Mouse (Mus musculus) cerebellum, postnatal 10 days (tissue): ENCODE data around the gene Ugt1a1.
"Not testable (repeated sequence)": the region's sequence is repeated elsewhere in the genome, so short reads cannot be mapped to it uniquely, and the experiment has no call there.

Experiments used
- DNase-seq, 2 experiments: peaks; one replicate each; pipeline ENCODE4 v3.0.0; 2021; ENCODE audit warnings: mixed read lengths in 2 of 2

The Ugt1a1 gene

DNA sequence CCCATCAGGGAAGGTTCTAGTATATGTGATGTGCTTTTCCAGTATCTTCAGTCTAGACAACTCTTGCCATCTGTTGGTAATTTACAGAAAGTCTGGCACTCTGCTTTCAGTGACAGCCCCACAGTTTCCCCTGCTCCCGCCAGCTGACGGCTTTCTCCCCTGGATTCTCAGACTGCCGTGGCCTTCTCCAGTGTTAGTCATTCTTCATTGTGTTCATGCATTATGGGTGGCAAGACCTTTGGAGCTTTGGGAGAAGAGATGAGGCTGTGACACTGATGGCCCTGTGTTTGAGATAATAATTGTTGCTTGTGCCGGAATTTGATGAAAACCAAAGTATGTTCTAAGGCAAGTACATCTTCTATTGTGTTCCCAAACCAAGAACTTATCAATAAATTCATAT, 6.8 kb downstream of the Ugt1a1 start:
- no peak for DNase-seq

DNA sequence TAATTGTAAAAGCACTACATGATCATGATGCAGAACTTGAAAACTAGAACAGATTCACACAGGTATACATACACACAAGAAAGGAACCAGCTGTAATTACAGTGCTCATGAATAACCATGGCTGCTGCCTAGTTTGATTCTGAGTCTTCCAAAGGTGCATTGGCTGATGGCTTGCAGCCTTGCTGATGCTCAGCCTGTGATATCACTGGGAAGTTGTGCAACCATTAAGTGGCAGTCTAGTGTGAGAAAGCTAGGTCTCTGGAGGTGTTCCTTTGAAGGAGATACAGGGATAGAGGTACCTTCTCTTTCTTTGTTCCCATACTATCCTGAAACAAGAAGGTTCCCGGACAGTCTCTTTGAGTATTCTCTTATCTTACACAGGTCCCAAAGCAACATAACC, 7.3 kb downstream of the Ugt1a1 start:
- no peak for DNase-seq

DNA sequence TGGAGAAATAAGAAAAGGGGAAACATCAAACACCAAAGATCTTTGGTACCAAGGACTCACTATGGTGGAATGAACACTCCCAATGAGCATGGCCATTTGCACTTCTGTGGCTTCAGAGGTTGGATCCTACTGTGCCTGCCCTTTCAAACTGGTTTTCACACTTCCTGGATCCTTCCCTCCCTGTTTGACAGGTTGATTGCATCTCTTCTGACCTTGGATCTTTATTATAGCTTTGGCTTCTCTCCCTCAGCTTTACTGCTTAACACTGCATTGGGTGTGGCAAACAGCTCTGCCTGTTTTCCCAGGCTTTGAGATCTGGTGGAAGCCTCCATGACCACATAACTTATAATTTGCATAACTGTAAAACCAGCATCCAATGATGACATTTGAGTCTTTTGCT, 8.6 kb downstream of the Ugt1a1 start:
- DNase-seq: no peak

DNA sequence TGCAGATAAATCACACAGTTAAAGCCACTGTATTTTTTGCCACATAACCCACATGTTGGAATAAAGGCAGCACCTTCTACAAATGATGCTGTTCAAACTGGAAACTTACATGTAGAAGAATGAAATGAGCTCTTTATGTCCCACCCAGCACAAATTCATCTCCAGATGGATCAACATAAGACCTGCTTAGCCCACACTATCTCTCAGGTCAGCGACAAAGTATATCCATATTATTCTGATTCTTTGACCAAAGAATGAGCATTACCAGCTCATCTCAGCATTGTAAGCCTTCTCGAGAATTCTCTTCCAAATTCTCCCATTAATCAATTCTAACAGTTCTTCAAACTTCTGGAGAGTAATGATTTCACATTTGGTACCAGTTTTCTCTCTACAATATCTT, 10.5 kb downstream of the Ugt1a1 start:
- DNase-seq: no peak

DNA sequence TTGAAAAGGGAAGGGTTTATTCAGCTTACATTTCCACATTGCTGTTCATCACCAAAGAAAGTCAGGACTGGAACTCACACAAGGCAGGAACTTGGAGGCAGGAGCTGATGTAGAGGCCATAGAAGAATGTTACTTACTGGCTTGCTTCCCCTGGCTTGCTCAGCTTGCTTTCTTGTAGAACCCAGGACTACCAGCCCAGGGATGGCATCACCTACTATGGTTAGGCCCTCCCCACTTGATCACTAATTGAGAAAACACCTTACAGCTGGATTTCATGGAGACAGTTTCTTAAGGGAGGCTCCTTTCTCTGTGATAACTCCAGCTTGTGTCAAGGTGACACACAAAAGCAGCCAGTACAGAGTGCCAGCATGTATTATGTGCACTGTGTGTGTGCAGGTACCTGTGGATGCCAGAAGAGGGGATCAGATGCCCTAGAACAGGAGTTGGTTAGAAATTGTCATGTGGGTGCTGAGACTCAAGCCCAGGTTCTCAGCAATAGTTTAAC, 11.3 kb downstream of the Ugt1a1 start:
- not testable (repeated sequence) for DNase-seq

DNA sequence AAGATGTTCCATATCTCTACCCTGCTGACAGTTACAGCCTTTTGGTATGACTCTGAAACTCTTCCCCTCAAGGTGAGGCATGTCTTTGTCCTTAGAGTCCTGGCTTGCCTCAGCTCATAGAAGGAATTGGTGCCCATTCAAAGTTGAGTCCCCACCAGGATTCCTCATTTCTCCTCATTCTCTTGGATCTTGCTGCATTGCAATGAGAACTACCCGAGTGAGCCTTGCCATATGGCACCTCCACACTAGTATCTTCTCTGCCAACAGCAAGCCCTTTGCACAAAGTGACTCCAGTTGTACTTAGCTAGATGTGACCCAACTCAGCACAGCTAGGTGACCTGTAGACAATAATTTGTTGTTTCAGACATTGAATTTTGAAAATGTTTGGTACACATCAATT, 11.8 kb downstream of the Ugt1a1 start:
- no peak for DNase-seq

DNA sequence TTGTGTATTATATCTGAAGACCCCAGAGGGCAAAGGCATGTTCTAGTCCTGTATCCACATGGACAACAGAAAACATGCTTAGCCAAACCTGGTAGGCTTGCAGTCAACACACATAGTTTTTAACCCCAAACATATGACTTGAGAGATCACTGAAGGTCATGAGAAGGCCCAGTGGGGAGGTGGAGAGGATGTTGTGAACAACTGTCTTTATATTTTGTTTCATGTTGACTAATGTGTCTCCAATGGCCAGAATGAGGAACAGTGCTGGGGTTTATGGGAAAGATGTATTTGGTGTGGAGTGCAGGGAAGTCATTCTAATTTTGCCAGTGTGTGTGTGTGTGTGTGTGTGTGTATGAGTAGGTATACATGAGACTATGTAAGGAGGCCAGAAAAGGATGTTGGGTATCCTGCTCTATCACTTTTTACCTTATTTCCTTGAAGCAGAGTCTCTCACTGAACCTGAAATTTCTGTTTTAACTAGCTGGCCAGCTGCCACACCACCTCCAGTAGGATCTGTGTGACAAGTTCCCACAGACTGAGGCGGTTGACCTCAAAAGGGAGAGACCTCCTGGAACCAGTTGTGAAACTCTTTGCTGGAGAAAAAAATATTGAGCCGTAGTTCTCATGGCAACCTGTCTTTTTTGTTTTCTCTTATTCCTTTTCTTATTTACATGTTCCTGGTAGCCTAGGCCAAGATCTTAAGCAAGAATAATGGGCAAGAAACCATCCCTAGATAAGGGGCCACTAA, 12.4 kb downstream of the Ugt1a1 start:
- no peak for DNase-seq

DNA sequence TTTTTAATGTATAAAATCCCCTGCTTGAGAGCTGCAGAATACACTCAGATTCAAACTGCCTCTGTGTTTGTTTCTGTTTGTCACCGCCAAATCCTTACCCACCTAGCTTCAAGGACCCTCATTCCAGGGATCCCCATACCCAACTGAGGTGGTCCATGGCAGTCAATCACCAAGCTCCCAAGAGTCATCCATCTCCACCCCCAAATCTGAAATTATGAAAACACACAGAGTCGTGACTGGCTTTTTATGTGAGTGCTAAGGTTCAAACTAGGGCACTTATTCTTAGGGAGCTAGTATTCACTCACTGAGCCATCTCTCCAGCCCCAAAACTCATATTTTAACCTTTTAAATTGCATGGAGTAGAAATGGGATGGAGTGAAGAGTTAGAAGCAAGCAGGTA, 13.5 kb downstream of the Ugt1a1 start:
- DNase-seq: not testable (repeated sequence)

DNA sequence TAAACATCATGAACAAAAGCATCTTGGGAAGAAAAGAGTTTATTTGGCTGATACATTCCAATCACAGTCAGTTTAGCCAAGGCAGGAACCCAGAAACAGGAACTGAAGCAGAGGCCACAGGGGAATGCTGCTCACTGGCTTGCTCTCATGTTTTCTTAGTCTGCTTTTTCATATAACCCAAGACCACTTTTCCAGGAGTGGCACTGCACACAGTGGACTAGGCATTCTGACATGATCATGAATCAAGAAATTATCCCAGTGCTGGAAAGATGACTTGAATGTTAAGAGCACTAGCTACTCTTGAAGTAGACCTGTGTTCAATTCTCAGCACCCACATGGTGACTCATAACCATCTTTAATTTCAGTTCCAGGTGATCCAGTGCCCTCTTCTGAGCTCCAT, 14.0 kb downstream of the Ugt1a1 start:
- no peak for DNase-seq

DNA sequence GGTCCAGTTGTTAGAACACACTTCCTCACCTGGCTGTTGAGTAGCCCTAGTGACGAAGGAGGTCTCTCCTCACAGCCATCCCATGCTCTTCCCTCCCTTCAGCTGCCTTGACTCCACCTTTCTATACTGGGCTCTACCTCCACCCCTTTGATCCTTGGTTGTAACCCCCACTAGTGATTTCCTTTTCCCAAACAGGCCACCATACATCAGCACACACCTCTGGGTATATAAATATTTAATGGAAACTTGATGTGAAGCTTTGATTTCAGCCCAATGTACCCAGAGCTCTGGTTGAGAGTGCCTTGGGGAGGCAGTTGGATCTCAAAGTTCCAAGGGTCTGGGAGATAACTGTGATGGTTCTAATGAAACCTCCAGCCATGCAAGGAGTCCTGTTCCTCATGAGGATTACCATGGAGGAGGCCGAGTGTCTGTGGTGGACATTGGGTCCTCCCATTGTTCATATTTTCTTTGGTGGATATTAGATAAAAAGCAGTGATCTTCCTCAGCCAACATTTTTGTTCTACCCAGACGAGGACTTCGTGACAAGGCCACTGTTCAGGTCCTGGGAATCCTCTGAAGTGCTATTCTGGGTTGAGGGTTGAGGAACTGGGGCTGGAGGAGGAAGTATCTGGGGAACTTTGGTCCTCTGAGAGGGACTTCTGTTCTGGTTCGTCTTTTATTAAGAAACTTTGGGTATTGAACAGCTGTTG, 15.1 kb downstream of the Ugt1a1 start, which contains the start of gene Mroh2a:
Gene Mroh2a (plus strand): TSS at position 317 of the 710 bp plus-strand sequence.
- DNase-seq: no peak

DNA sequence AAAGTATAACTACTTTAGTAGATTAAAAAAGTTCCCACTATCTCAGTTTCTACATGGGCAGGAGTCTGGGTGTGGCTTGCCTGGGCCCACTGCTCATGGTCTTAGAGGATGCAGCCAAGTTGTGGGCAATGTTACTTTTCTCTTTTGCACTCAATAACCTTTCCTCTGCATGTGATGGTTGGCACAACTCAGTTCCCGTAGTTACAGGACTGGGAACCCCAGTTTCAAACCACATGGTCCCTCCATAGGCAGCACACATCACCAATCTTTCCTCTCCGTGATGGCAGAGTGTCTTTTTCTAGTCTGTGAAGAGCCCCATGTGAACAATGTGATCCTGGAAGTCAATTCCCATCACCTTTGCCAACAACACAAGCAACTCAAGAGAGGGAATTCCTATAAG, 15.7 kb downstream of the Ugt1a1 start:
- no peak for DNase-seq

DNA sequence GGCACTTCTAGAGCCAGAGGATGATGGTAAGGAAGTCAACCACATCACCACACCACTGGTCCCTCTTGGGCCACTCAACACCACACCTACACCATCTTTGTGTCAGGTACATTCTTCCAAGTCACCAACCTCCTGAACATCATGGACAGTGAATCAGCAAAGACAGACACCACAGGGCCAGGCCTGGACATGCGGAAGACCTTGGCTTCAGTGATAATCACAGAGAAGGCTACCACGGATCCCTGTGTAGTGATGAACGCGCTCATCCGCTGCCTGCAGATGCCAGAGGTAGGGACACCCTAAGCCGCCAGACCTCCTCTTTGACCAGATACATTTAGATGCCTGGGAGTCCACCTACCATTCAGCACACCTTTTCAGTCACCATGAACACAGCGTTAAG, 16.4 kb downstream of the Ugt1a1 start:
- DNase-seq: no peak

DNA sequence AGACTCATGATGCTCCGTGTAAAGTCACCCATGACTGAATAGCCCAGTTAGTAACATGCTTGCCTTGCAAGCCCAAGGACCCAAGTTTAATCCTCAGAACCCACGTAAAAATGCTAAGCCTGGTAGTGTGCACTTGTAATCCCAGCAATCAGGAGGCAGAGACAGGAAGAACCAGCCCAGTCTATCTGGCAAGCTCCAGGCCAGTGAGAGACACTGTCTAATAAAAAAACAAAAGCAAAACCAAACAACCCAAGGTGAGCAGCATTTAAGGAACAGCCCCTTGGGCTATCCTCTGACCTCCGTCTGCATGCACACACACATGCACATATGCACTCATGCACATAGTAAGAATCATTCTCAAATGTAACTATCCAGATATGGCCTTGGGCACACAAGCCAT, 17.8 kb downstream of the Ugt1a1 start:
- no peak for DNase-seq

DNA sequence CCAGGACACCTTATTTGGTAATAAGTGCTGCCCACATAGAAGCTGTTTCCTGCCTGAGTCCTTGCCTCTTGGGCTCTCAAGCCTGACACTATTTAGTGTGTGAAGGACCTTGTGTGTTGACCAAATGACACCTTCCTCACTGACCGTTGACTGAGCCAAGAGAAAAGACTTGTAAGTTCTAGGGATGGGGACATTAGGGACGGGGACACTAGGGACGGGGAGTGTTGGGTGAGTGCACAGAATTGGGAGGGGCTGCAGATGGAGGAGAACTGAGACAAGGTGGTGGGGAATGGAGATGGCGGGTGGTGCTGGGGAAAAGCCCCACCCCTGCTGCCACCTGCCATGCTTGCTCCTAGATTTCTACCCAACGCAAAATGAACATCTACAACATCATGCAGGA, 18.2 kb downstream of the Ugt1a1 start:
- no peak for DNase-seq

DNA sequence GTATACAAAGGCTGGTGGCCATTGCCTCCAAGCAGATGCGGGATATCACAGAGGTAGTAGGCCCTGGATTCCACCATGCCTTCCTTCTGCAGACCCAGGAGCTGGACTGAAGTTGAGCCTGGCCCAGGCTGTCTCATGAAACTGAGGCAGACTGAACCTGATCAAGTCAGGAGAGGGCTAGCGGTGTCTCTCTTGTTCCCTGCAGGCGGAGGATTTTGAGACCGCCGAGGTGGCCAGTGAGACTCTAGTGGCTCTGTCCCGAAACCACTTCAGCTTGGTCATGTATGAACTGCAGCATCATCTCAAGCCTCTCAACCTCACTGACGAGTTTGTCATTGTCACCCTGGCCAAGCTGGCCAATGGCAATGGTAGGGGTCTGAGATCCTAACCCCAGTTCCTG, 18.7 kb downstream of the Ugt1a1 start:
- no peak for DNase-seq

DNA sequence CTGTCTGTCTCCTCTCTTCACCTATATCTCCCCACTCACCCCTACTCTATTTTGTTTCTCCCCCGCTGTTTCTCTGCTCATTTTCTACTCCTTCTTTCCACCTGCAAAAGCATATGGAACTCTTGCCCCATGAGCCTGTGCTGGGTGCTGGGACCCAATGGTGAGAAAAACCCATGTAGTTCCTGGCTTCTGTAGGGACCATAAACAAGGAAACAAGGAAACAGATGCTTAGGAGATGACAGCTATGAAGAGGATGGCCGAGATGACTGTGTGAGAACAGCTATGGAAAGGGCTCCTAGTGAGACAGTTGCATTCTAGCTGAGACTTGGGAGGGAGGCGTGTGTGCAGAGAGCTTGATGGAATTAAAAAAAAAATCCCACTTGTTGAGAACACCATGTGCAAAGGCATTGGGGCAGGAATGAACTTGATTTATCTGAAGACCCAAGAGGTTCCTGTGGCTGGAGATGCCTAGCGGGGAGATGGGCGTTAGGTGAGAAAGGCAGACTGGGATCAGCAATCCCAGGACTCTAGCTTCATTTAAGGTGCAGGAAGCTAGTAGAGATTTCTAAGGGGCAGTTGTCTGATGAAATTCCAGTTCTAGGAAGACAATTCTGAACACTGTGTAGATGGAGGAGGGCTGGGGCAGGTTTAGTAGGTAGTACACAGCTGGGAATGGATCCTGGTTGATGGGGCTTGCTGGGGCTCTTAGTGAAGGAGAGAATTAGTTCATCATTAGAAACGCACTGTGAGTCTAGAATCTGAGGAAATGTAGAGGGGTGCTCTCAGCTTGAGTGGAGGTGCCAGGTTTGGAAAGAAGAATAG, 19.4 kb downstream of the Ugt1a1 start:
- no peak for DNase-seq

DNA sequence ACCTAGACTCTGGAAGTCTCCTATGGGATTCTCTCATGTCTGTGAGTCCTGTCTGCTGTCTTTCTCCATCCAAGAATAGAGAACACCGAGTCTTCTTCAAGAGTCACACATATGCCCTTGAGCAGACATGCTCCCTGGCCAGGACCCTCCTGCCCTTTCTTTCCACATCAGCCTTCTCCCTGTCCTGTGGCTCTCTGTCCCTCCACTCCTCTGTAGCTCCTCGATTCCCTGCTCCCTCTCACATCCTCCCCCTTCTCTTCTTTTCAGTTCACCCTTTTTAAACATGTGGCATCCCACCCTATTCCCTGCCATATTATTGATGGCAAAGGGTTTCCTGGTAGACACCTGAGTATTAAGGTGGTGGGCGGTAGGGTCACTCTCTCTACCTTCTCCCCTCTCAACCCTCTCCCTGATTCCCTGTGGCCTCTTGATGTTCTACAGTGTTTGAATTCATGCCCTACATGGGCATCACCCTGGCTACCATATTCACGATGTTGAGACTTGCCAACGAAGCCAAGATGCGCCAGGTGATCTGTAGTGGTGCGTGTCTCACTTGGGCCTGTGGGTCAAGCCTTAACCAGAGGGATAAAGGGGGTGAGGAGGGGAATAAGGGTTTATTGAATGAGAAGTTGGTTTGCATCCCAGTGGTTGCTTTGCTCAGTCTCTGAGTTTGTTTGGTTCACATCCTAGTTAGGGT, 20.2 kb downstream of the Ugt1a1 start:
- no peak for DNase-seq

DNA sequence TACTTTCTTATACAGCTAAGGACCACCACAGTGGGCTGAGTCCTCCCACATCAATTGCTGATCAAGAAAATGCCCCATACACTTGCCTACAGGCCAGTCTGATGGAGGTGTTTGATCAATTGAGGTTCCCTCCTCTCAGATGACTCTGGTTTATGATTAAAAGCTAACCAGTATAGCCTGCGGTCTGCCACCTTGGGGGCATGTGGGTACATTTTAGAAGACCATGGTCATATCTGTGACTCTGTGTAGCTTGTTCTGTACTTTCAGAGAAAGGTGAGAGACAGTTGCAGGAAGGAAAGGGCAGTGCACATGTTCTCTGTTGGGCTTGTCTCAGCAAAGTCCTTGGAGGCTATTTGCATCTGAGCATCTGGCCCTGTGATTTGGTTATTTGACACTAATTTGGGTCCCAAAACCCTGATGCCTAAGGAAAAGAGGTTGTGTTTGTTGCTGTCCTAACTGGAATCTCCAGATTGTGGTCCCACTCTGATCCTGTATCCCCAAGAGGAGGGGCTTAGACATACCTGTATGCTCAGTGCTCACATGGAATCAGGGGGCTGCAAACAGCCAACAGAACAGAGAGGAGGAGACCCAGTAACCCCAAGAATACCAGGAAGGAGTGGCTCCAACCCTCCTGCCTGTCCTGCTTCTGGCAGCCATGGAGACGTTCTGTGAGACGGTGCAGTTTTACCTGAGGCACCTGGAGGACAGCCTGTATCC, 21.1 kb downstream of the Ugt1a1 start:
- no peak for DNase-seq

DNA sequence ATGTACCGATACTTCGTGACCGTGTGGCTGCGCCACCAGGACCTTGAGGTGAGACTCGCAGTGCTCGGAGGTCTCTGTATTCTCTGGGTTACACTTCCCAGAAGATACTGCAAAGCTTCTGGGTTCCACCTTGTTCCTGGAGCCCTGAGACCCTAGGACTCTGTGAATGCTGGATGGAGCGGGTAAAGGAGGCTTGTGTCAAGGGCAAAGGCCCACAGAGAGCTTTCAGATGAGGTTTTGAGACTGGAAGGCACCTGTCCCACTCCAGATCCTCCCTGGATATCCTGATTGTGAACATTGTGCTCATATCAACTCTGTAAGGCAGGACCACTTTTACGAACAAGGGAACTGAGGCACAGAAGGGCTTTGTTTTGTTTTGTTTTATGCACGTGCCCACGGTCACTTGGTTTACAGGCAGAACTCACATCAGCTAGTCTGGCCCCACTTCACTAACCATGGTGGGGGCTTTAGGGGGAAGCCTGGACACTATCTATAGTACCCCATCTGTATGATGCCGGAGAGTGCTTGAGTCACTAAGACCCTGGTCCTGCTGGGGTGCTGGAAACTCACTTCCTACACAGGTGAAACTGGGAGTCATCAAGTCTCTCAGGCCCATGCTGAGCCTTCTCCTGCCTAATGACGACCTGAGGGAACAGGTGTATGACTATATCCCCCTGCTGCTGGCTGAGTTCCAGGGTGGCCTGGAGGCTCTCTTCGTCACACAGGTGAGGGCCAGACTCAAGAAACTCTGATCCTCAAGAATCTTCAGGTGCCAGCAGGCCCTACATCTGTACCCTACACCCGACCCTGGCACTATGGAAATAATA, 21.9 kb downstream of the Ugt1a1 start:
- DNase-seq: no peak

DNA sequence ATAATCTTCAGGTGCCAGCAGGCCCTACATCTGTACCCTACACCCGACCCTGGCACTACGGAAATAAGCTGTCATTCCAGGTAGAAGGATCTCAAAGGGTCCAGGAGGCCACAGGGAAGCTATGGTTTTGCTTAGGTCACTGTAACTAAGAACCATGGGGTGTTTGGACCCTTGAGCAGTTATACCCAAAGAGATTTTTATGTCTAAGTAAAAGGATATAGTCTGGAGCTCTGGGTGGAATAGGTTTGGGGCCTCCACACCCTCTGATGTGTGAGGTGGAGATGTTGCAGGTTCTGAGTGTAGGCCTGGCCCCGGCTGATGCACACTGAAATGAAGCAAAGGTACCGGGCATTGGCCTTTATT, 22.5 kb downstream of the Ugt1a1 start:
- no peak for DNase-seq

DNA sequence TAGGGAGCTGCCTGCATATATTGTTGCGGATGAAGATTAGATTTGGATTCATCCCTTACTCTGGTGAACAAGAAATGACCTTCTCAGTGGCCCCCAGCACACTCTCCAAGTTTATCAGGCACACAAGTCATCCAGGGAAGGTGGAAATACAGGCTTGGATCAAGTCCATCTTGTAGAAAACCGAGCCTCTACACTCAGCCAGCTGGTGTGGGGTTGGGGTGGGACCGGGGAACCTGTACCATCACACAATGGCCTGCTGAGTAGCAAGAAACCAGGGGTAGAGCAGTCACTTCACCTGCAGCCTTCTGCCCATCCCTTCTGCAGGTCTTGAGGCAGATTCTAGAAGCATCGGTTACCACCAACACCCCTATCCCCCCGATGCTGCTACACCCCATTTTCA, 22.9 kb downstream of the Ugt1a1 start:
- DNase-seq: no peak
